Mouse (Mus musculus) 3134 (cell line): ENCODE measurements around the gene Cyp4f16.
A peak's percentile ranks its signal among the peaks of the same experiment; 100 is the strongest.
"Not testable (repeated sequence)": the region's sequence is repeated elsewhere in the genome, so short reads cannot be mapped to it uniquely, and the experiment has no call there.

ENCODE experiments used
- DNase-seq: peaks from one replicate; pipeline ENCODE4 v3.0.0-alpha.2; 2011; ENCODE audit warnings: low spot score; ENCODE audit not compliant: insufficient read length; ENCODE audit errors: extremely low read depth

Cyp4f16 gene

GRCm38 (mm10) chr17:32536051-32536866 lies at the start of gene Cyp4f16:
Gene Cyp4f16, plus strand, starts transcription at chr17:32536558.
- DNase-seq: peak; percentile 75

DNA sequence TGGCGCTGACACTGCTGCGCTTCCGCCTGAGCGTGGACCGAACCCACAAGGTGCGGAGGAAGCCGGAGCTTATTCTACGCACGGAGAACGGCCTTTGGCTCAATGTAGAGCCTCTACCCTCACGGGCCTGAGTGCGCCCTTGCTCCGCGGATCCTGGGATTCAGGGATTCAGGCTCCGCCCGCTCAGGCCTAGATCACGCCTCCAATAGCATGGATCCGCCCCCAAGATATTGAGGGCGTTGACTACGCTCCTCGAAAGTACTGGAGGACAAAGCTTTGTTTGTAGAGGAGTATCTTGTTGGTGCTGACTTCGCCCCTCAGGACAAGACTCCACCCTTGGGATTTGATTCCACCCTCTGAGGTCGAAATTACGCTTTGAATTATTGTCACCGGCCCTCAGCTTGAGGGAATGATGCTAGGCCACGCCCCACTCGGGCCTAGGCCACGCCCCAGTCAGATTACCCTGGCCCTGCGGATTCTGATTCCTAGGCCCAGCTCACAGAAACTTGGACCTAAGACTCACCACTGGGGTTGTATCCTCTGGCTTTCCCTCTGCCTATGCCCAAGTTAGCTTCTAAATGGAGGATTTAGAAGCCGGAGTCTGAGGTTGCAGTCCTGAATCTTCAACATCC lies 43.9 kb upstream of the Cyp4f16 start:
- no peak for DNase-seq

DNA sequence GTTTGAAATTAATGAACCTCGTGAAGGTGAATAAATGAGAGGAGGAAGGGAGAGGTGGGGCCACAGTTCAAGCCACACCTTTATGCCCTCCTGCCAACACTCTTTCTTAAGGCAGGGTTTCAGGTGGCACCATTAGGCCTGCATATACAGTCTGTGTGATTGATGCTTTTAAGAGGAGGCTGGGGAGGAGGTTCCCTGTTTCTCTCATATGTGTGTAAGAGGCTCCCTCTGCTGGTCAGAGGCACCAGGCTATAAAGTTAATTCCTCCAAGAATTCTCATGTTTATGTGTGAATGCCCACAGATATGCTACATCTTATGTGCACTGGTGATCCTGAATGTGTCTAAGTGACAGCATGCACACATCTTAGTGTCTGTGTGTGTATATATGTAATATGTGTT lies 41.8 kb upstream of the Cyp4f16 start:
- DNase-seq: no peak

- not testable (repeated sequence) for DNase-seq
Measured at GRCm38 (mm10) chr17:32500511-32500910, 35.8 kb upstream of the Cyp4f16 start.

GRCm38 (mm10) chr17:32501051-32501450 lies 35.3 kb upstream of the Cyp4f16 start:
- no peak for DNase-seq

GRCm38 (mm10) chr17:32503111-32503510 lies 33.2 kb upstream of the Cyp4f16 start:
- DNase-seq: no peak

DNA sequence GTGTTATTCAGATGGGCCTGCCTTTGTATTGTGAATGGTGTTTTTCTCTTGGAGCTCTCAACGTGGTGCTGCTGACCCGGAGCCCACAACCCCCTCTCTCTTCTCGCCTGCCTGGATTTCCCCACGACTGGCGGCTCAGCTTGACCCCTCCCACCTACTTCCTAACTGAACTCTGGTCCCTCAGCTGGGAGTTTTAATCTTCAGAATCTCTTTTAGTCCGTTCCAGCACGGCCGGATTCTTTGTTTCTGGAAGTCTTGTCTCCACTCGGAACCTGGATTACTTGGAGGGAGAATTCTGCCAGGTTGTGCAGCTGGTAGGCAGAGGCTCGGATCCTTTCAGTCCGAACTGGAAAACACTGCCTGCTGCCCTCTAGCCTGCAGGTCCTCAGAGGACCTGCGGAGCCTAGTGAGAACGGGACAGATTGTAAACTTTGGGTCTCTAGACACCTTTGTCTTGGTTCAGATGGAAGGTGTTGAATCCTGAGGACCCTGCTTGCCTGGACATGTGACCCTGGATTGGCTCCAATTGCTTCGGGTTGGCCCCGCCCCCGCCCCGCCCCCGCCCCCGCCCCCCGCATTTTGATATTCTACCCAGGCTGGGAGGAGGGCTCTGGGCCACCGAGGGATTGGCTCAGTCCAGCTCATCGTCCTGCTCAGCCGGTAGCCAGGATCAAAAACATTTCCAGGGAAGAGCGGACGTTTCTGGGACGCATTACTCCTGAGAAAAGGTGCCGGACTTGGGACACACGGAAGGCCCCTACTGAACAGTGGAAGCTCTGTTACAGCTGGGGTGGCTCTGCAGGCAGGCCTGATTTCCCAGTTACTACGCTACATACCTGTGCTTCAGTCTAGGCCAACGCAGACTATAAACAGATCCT lies 30.3 kb upstream of the Cyp4f16 start, which contains the start of gene Cyp4f17:
Cyp4f17 (plus strand) TSS at position 200 of the 878 bp plus-strand sequence.
- DNase-seq: peak; percentile 54

GRCm38 (mm10) chr17:32506729-32507245 lies 29.6 kb upstream of the Cyp4f16 start:
- DNase-seq: peak; percentile 46

GRCm38 (mm10) chr17:32516126-32516525 lies 20.2 kb upstream of the Cyp4f16 start:
- no peak for DNase-seq

DNA sequence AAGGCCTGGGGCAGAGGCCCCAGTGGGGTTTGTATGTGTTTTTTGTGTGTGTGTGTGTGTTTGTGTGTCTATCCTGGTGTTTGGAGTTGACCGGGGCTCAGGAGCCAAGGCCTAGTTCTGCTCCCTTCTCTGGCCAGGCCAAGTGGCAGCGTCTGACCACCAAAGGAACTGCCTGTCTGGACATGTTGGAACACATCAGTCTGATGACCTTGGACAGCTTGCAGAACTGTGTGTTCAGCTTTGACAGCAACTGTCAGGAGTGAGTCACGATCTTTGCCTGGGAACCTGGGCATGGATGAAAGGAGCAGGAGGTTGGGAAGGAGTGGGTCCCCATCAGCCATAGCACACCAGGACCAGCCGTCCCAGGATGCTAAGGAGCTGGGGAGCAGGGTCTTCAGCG lies 14.4 kb upstream of the Cyp4f16 start:
- DNase-seq: no peak

DNA sequence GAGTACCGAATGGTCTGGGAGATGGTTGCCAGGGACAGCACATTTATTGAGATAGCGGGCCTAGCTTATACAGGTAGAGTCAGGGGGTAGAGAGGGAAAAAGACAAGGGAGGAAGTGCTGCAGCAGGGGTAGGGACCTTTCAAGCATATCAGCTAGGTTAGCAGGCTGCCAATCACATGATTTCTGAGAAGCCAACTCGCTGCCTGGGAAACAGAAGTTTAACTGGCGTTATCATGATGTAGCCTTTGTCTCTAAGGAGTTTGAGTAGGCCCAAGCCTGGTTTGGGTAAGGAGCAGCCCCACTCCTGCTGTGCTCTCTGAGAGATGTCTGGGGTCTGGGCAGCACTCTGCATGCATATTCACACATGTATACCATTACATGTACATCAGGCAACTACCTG lies 14.0 kb upstream of the Cyp4f16 start:
- DNase-seq: no peak

DNA sequence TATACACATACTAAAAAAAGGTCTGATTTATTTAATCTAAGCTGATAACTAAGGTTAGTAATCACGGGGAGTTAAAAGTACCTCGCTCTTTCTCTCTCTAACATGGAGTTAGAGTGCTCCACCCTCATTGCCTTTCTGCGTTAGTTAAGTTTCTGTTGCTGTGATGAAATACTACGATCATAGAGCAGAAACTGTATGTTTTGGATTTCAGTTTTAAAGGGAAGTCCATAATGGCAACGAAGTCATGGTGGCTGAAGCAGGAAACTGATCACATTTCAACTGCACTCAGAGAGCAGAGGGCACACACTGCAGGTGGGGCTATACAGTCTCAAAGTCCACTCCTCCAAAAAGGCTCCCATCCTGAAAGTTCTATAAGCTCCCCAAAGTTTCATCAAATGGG lies 13.5 kb upstream of the Cyp4f16 start:
- no peak for DNase-seq

- no peak for DNase-seq
Measured at GRCm38 (mm10) chr17:32523895-32524294, 12.5 kb upstream of the Cyp4f16 start.

DNA sequence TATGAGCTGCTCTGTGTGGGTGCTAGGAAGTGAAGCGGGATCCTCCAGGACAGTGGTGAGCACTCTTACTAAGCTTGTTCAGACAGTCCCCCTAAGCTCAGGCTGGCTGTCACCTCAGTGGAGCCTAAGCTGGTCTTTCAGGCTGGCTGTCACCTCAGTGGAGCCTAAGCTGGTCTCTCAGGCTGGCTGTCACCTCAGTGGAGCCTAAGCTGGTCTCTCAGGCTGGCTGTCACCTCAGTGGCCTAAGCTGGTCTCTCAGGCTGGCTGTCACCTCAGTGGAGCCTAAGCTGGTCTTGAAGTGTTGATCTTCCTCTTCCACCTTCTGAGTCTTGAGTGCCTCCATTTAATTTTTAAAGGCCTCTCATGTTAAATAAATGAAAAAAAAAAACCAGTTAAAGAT lies 10.0 kb upstream of the Cyp4f16 start:
- not testable (repeated sequence) for DNase-seq

GRCm38 (mm10) chr17:32527748-32528147 lies 8.6 kb upstream of the Cyp4f16 start:
- DNase-seq: no peak

DNA sequence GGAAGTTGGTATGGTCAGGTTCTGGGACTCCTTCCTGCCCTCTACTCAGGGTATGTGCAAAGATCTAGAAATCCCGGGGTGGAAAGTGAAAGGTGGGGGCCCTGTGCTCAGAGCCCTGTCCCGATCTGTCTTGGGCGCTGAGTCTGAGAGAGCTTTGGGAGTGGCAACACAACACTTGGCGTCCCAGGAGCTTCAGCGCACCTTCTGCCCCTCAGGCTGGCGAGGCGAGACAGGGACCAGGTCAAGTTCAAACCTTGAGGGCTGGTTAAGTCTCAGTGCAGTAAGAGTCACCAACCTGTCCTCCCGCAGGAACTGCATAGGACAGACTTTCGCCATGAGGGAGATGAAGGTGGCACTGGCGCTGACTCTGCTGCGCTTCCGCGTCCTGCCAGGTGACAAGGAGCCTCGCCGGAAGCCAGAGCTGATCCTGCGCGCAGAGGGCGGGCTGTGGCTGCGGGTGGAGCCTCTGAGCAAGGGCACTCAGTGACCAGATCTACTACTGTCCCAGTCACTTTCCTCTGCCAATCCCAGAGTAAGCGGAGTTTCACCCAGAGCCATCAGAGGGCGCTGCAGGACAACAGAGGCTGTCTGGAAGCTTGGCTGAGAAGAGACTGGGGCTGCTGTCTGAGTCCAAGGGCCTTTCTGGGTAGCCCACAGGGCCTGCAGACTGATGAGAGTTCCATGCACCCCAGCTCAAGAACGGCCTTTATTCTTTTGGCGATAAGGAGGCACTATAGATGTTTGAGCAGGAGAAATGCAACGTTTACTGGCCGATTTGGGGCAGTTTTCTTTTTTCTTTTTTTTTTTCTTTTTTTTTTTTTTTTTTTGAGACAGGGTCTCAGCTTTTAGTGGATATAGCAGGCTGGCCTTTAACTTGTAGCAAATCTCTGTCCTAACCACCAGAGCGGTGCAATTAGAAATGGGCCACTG lies 7.7 kb upstream of the Cyp4f16 start:
- peak; percentile 46 for DNase-seq

- not testable (repeated sequence) for DNase-seq
Measured at GRCm38 (mm10) chr17:32532356-32532755, 4.0 kb upstream of the Cyp4f16 start.

DNA sequence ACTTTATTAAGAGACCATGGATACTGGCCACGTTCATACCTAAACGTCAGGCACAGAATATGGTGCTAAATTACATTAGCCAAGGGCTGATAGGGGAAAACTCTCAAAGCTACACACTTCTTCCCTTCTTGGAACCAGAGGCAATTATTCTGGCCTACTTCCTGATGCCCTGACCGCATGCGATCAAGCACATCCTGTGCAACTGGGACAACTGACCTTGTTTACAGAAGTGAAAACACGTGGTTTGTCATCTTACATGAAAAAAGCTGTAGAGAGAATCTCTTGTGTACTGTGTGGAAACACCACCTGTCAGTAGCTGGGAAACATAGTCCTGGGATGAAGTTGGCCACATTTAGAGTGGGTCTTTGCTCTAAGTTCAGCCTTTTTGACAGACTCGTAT lies 2.3 kb upstream of the Cyp4f16 start:
- no peak for DNase-seq

DNA sequence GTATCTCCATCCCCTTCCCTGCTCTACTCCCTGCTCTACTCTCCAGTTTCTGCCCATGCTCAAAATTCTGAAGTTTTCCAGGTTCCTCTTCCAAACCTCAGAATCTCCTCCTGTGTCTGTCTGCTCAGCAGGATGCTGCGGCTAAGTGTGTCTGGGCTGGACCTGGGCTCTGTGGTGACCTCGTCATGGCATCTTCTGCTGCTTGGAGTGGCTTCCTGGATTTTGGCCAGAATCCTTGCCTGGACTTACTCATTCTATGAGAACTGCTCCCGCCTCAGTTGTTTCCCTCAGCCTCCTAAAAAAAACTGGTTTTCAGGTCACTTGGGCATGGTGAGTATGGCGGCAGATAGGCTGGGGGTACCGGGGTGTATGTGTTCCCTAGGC lies 501 bp downstream of the Cyp4f16 start:
- peak; percentile 69 for DNase-seq

- DNase-seq: not testable (repeated sequence)
Measured at GRCm38 (mm10) chr17:32544792-32545191, 8.4 kb downstream of the Cyp4f16 start.
